Mouse (Mus musculus): ENCODE measurements around the gene Grid2ip. TPM values are rescaled to one million over a fixed set of nuclear protein-coding genes. Genes with fewer than 3 reads are reported as not detected.
A peak's percentile ranks its signal among the peaks of the same experiment; 100 is the strongest.

Grid2ip gene
- polyA plus RNA-seq, 1 experiment from 2014 or later = 0.60 TPM

DNA sequence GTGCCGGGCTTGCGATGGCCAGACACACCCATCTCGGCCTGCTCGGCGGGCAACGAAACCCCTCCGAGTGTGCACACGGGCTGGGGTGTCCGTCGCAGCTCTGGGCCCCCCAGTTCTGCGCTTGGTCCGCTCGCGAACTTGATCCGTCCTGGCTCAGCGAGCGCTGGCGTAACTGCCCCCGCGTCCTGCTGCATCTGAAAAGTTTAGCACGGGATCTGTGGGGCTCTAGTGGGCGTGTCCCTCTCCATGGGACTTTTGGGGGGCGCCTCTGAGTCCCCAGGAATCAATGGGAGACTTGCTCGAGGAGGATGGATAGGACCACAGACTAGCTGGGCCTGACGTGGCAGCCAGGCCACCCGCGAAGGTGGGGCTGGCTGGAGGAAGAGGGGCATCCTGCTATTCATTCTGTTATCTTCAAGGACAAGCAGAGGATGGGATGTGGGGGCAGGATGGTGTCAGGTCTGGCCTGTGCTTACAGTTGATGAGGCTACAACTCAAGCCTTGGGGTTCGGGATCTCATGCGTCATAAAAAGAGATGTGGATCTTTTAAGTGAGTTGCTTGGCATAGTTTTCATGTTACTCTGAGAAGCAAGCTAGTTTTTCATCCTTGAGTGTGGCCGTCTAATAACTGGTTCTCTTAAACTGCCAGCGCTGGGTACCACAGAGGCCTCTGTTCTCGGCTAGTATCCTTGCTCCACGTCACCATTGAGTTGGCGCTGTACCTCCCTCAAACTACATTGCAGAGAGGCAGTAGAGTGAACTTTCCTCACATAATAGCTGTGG lies 47.2 kb downstream of the Grid2ip start:
- no peaks in the 10 kb centered on the region for H3K27me3 ChIP-seq (ENCODE audit: control insufficient read depth, insufficient read depth, low read length)
- peaks cover 17% of the 10 kb centered on the region for H3K4me1 ChIP-seq (replicated peaks; ENCODE audit: control insufficient read depth, insufficient read depth, low read length)
- peaks cover 24% of the 10 kb centered on the region for H3K36me3 ChIP-seq (replicated peaks; ENCODE audit: control insufficient read depth, insufficient read depth)
- H3K4me2 ChIP-seq (replicated peaks) = peak overlapping the region; percentile 83
- DNase-seq (ENCODE audit: low spot score) (no peak), ATAC-seq (ENCODE audit: low FRiP score) (peak; percentile 10)
- peak overlapping the region; percentile 83 for H3K9ac ChIP-seq
- no peaks in the 10 kb centered on the region for H3K9me3 ChIP-seq (ENCODE audit: control insufficient read depth, low read length)
- H3K27ac ChIP-seq = peak overlapping the region; percentile 85
- peak overlapping the region; percentile 93 for H3K4me3 ChIP-seq (replicated peaks; ENCODE audit: low read length)
- 6% methylated on average over 34 of the region's 34 CpGs for WGBS

DNA sequence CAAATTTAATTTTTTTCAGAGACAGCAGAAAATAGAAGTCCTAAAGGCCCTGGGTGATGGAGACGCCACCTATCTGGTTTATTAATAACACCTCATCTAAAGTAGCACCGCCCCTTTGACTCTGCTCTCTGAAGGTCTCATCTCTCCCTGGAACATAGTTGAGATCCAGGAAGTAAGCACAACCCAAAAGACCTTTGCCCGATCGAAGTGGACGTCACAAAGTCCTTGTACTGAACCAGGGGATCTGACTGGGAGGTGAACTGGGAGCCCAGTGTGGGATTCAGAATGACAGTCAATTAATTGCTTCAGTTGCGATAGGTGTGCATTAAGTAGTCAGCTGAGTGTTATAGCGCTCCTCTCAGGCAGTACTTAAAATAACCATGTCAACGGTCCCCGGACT lies 48.1 kb downstream of the Grid2ip start:
- Histone ChIP-seq H3K27me3 (ENCODE audit: control insufficient read depth, insufficient read depth, low read length) (no peaks in the 10 kb centered on the region), H3K9ac (no peak overlapping the region), H3K4me2 (replicated peaks) (peak overlapping the region; percentile 83), H3K4me1 (replicated peaks; ENCODE audit: control insufficient read depth, insufficient read depth, low read length) (peaks cover 17% of the 10 kb centered on the region), H3K27ac (no peak overlapping the region), H3K36me3 (replicated peaks; ENCODE audit: control insufficient read depth, insufficient read depth) (peaks cover 24% of the 10 kb centered on the region), H3K9me3 (ENCODE audit: control insufficient read depth, low read length) (no peaks in the 10 kb centered on the region), H3K4me3 (replicated peaks; ENCODE audit: low read length) (no peak overlapping the region)
- DNase-seq (ENCODE audit: low spot score) = no peak
- 85% methylated on average over 9 of the region's 9 CpGs for WGBS
- ATAC-seq (ENCODE audit: low FRiP score) = no peak

DNA sequence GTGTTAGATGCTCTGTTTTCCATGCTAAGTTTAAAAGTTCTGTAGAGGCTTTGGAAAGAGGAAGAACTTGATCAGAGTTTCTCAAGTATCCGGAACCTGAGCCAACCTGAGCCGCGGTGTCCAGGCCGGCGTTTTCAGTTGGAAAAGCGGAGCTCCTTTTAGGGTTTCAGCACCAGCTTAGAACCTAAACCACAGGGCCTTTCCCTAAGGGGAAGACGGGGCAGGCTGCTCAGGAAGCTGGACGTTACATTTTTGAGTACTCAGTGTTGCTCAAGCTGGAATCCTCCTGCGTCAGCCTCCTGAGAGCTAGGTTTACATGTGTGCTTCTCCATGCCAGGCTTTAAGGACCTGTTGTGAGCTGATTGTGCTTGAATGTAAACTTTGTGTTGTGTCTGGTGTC lies 49.4 kb downstream of the Grid2ip start:
- Histone ChIP-seq H3K27ac (no peak overlapping the region), H3K27me3 (ENCODE audit: control insufficient read depth, insufficient read depth, low read length) (no peaks in the 10 kb centered on the region), H3K4me1 (replicated peaks; ENCODE audit: control insufficient read depth, insufficient read depth, low read length) (peaks cover 17% of the 10 kb centered on the region), H3K4me2 (replicated peaks) (no peak overlapping the region), H3K4me3 (replicated peaks; ENCODE audit: low read length) (no peak overlapping the region), H3K36me3 (replicated peaks; ENCODE audit: control insufficient read depth, insufficient read depth) (peaks cover 24% of the 10 kb centered on the region), H3K9me3 (ENCODE audit: control insufficient read depth, low read length) (no peaks in the 10 kb centered on the region), H3K9ac (no peak overlapping the region)
- ATAC-seq (ENCODE audit: low FRiP score) (no peak), DNase-seq (ENCODE audit: low spot score) (no peak)
- WGBS = 95% methylated on average over 9 of the region's 9 CpGs

DNA sequence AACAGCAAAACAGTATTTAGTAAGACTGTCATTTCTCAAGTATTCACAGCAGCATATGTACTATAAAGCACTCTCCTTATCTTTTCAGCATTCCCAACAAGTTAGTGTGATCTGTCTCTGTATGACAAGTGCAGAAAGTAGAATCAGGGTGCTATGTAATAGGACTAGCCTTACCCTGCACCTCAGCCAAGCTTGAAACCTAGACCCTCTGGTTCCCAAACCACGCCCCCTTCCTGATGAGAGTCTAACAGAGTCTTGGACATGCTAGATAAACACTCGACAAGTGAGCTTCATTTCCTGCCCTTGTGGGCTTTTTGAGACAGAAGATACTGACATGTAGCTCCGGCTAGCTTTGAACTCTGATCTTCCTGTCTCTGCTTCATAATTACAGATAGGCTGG lies 52.1 kb downstream of the Grid2ip start:
- H3K9ac ChIP-seq = no peak overlapping the region
- DNase-seq (ENCODE audit: low spot score) (no peak), ATAC-seq (ENCODE audit: low FRiP score) (no peak)
- peaks cover 34% of the 10 kb centered on the region for H3K36me3 ChIP-seq (replicated peaks; ENCODE audit: control insufficient read depth, insufficient read depth)
- H3K9me3 ChIP-seq (ENCODE audit: control insufficient read depth, low read length) = no peaks in the 10 kb centered on the region
- no peak overlapping the region for H3K4me2 ChIP-seq (replicated peaks)
- no peaks in the 10 kb centered on the region for H3K27me3 ChIP-seq (ENCODE audit: control insufficient read depth, insufficient read depth, low read length)
- peaks cover 11% of the 10 kb centered on the region for H3K4me1 ChIP-seq (replicated peaks; ENCODE audit: control insufficient read depth, insufficient read depth, low read length)
- H3K27ac ChIP-seq = no peak overlapping the region
- no peak overlapping the region for H3K4me3 ChIP-seq (replicated peaks; ENCODE audit: low read length)
- WGBS = 82% methylated on average over 3 of the region's 3 CpGs

DNA sequence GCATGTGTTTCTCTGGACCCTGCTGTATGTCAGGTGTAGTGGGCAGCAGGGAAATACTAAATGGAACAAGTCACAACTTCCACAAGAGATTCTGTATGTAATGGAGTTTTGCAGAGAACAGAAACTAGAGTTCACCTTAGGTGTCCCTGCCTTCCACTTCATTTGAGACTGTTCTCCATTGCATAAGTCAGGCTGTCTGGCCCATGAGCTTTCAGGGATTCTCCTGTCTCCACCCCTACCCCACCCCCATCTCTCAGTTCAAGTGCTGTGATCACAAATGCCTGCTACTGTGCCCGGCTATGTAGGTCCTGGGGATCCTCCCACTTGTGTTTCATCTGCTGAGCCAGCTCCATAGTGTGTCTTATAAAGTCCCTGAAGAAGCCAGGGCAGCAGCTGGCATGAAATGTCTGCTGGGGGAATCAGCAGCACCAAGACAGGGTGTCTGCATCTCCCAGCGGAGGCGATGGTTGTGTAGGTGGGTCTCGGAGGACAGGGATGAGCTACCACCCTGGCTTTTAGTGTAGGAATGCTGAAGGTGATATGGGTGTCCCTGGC lies 53.8 kb downstream of the Grid2ip start:
- Histone ChIP-seq H3K4me1 (replicated peaks; ENCODE audit: control insufficient read depth, insufficient read depth, low read length) (no peaks in the 10 kb centered on the region), H3K27ac (no peak overlapping the region), H3K9me3 (ENCODE audit: control insufficient read depth, low read length) (no peaks in the 10 kb centered on the region), H3K9ac (no peak overlapping the region), H3K36me3 (replicated peaks; ENCODE audit: control insufficient read depth, insufficient read depth) (peaks cover 40% of the 10 kb centered on the region), H3K27me3 (ENCODE audit: control insufficient read depth, insufficient read depth, low read length) (no peaks in the 10 kb centered on the region), H3K4me2 (replicated peaks) (no peak overlapping the region), H3K4me3 (replicated peaks; ENCODE audit: low read length) (no peak overlapping the region)
- 90% methylated on average over 4 of the region's 4 CpGs for WGBS
- no peak for ATAC-seq (ENCODE audit: low FRiP score)
- DNase-seq (ENCODE audit: low spot score) = no peak

DNA sequence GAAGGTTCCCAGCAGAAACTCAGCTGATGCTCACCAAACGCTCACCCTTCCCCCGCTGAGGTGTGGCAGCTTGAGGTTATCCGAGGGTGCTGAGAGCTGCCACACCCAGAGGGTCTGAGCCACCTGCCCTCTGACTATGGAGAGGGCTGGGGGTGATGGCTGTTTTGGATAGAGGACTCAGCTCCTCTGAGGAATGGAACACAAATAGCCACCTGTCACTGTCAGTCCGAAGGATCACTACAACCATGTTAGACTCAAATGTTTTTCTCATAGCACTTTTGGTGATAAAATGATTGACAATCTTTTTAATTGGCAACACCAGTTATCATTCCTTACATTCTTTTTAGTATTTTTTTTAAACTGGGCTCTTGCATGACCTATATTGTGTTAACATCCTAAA lies 64.3 kb downstream of the Grid2ip start:
- Histone ChIP-seq H3K9ac (no peak overlapping the region), H3K4me2 (replicated peaks) (no peak overlapping the region), H3K27ac (no peak overlapping the region), H3K36me3 (replicated peaks; ENCODE audit: control insufficient read depth, insufficient read depth) (peaks cover 61% of the 10 kb centered on the region), H3K27me3 (ENCODE audit: control insufficient read depth, insufficient read depth, low read length) (no peaks in the 10 kb centered on the region), H3K4me3 (replicated peaks; ENCODE audit: low read length) (no peak overlapping the region), H3K9me3 (ENCODE audit: control insufficient read depth, low read length) (no peaks in the 10 kb centered on the region), H3K4me1 (replicated peaks; ENCODE audit: control insufficient read depth, insufficient read depth, low read length) (no peaks in the 10 kb centered on the region)
- WGBS = 89% methylated on average over 4 of the region's 4 CpGs
- no peak for DNase-seq (ENCODE audit: low spot score)
- no peak for ATAC-seq (ENCODE audit: low FRiP score)

DNA sequence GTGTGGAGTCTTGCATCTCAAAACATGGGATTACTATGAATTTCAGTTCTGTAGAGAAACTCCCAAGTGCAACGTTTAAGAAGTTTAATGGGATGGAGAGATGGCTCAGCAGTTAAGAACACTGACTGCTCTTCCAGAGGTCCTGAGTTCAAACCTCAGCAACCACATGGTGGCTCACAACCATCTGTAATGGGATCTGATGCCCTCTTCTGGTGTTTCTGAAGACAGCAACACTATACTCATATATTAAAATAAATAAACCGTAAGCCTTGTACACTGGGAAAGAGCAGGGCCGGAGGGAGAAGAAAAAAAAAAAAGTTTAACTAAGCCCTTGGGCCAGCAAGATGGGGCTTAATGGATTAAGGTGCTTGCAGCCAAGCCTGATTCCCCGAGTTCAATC lies 65.9 kb downstream of the Grid2ip start:
- H3K27ac ChIP-seq = no peak overlapping the region
- H3K4me1 ChIP-seq (replicated peaks; ENCODE audit: control insufficient read depth, insufficient read depth, low read length) = no peaks in the 10 kb centered on the region
- no peaks in the 10 kb centered on the region for H3K9me3 ChIP-seq (ENCODE audit: control insufficient read depth, low read length)
- H3K4me2 ChIP-seq (replicated peaks) = no peak overlapping the region
- WGBS = 85% methylated on average over 4 of the region's 4 CpGs
- no peak for ATAC-seq (ENCODE audit: low FRiP score)
- H3K27me3 ChIP-seq (ENCODE audit: control insufficient read depth, insufficient read depth, low read length) = no peaks in the 10 kb centered on the region
- no peak overlapping the region for H3K4me3 ChIP-seq (replicated peaks; ENCODE audit: low read length)
- no peak overlapping the region for H3K9ac ChIP-seq
- H3K36me3 ChIP-seq (replicated peaks; ENCODE audit: control insufficient read depth, insufficient read depth) = peaks cover 48% of the 10 kb centered on the region
- no peak for DNase-seq (ENCODE audit: low spot score)

DNA sequence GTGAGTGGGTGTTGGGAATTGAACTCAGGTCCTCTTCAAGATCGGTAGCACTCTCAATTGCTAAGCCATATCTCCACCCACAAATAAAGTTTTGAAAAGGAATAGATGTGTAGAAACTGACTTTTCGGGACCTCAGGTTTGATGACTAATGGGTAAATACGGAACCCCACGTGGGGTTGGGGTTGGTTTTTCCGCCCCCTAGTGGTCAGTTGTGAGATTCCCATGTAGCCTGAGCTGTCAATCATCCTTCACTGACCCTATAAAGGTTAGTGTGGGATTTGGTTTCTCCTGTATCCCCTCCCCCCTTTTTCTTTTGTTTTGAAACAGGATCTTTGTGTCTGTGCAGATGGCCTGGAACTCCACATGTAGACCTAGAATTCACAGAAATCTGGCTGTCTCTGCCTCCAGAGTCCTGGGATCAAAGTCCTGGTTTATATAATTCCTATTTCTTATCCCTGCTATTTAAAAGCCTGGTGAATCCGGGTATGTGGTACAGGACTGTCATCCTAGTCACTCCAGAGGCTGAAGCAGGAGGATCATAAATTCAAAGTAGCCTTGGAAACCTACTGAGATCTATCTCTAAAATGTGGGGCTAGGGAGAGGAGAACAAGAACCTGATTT lies 66.9 kb downstream of the Grid2ip start:
- 38% methylated on average over 6 of the region's 6 CpGs for WGBS
- no peaks in the 10 kb centered on the region for H3K4me1 ChIP-seq (replicated peaks; ENCODE audit: control insufficient read depth, insufficient read depth, low read length)
- H3K4me2 ChIP-seq (replicated peaks) = no peak overlapping the region
- H3K27ac ChIP-seq = no peak overlapping the region
- ATAC-seq (ENCODE audit: low FRiP score) = no peak
- H3K9ac ChIP-seq = no peak overlapping the region
- H3K36me3 ChIP-seq (replicated peaks; ENCODE audit: control insufficient read depth, insufficient read depth) = peaks cover 37% of the 10 kb centered on the region
- DNase-seq (ENCODE audit: low spot score) = peak; percentile 64
- no peak overlapping the region for H3K4me3 ChIP-seq (replicated peaks; ENCODE audit: low read length)
- no peaks in the 10 kb centered on the region for H3K27me3 ChIP-seq (ENCODE audit: control insufficient read depth, insufficient read depth, low read length)
- no peaks in the 10 kb centered on the region for H3K9me3 ChIP-seq (ENCODE audit: control insufficient read depth, low read length)

DNA sequence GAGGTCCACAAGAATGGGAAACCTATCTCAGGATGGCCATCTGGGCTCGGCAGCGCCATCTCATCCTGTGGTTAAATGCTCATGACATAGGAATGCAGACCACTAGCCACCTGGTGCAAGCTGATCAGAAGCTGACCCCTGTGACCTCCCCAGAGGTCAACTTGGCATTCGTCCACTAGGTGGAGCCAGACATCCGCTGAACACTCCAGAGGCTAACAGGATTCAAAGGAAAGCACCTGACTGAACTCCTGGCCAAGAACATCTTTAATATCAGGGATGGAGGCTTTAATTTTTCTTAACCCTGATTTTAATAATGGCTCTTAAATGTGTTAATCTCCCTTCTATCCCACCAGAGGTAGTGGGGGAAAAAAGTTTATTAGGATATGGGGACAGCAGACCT lies 77.3 kb downstream of the Grid2ip start:
- 7% methylated on average over 4 of the region's 4 CpGs for WGBS
- ATAC-seq (ENCODE audit: low FRiP score) = no peak
- H3K4me2 ChIP-seq (replicated peaks) = no peak overlapping the region
- no peaks in the 10 kb centered on the region for H3K27me3 ChIP-seq (ENCODE audit: control insufficient read depth, insufficient read depth, low read length)
- no peak overlapping the region for H3K27ac ChIP-seq
- no peaks in the 10 kb centered on the region for H3K9me3 ChIP-seq (ENCODE audit: control insufficient read depth, low read length)
- no peaks in the 10 kb centered on the region for H3K4me1 ChIP-seq (replicated peaks; ENCODE audit: control insufficient read depth, insufficient read depth, low read length)
- DNase-seq (ENCODE audit: low spot score) = peak; percentile 76
- no peak overlapping the region for H3K9ac ChIP-seq
- no peak overlapping the region for H3K4me3 ChIP-seq (replicated peaks; ENCODE audit: low read length)
- H3K36me3 ChIP-seq (replicated peaks; ENCODE audit: control insufficient read depth, insufficient read depth) = no peaks in the 10 kb centered on the region
